8 mouse cellular contexts compared by ENCODE assay signal in genomic region chr5:114667228-114667856, GRCm38 (mm10). TPM values are rescaled to one million over a fixed set of nuclear protein-coding genes. Genes with fewer than 3 reads are reported as not detected.
DNase-seq lines count a peak whose midpoint lies in the region; ATAC-seq and TF ChIP-seq lines count a peak whose summit lies in the region.

No protein-coding gene starts in this region.

- DNase-seq in ES-E14 (ENCODE audit: low read depth, low spot score): peak; percentile 94
- peak; percentile 95 for DNase-seq in cerebellum, adult 11-12 months
- DNase-seq in heart, postnatal 4 days: peak; percentile 100
- DNase-seq in layer of hippocampus, adult 8-10 months (ENCODE audit: low spot score in 2 of 2): peak; percentile 94 to 99
- peak; percentile 93 for DNase-seq in ovary, adult 18-20 months (ENCODE audit: low spot score)
- DNase-seq in thymus, postnatal 0 days (ENCODE audit: low spot score): peak; percentile 99

- H3K27ac ChIP-seq in ES-E14 (ENCODE audit: insufficient read depth, low read depth, low read length, poor library complexity, severe bottlenecking): no peak overlapping the region
- no peak overlapping the region for H3K27ac ChIP-seq in forebrain, embryonic 16.5 days (ENCODE audit: low read length)
- H3K27ac ChIP-seq in lung, embryonic 15.5 days: peak overlapping the region; percentile 68

- in situ Hi-C loops in ES-E14 (cut with MboI; ENCODE audit: low sequenced_read_pairs in 2 of 2, unreplicated experiment in 2 of 2): no loop called here

- peak; percentile 88 for ATAC-seq in forebrain, embryonic 16.5 days
- ATAC-seq in lung, embryonic 15.5 days (ENCODE audit: borderline replicate concordance, extremely low read depth, low FRiP score, low TSS enrichment): peak; percentile 91

- H3K27me3 ChIP-seq in forebrain, embryonic 16.5 days (replicated peaks; ENCODE audit: control insufficient read depth, insufficient read depth, low read length): 0 out of 2 replicates have a peak, but pooled peaks cover 2% of the 10 kb centered on the region
- H3K27me3 ChIP-seq in lung, embryonic 15.5 days: no peaks in the 10 kb centered on the region

- no peak overlapping the region for H3K9ac ChIP-seq in ES-E14 (ENCODE audit: insufficient read depth, low read depth, low read length, poor library complexity, severe bottlenecking)
- H3K9ac ChIP-seq in forebrain, embryonic 16.5 days (replicated peaks; ENCODE audit: low read depth, low read length): 0 out of 2 replicates have a peak overlapping the region, but pooled peaks have one; percentile 32
- no peak overlapping the region for H3K9ac ChIP-seq in lung, embryonic 15.5 days

- WGBS in forebrain, embryonic 16.5 days: 3% methylated on average over 36 of the region's 36 CpGs
- WGBS in lung, embryonic 15.5 days: 3% methylated on average over 36 of the region's 36 CpGs

- no peaks in the 10 kb centered on the region for H3K9me3 ChIP-seq in ES-E14 (ENCODE audit: control insufficient read depth, insufficient read depth, low read depth, low read length)
- no peaks in the 10 kb centered on the region for H3K9me3 ChIP-seq in forebrain, embryonic 16.5 days (ENCODE audit: control insufficient read depth, low read length)
- H3K9me3 ChIP-seq in lung, embryonic 15.5 days: no peaks in the 10 kb centered on the region

- H3K4me2 ChIP-seq in forebrain, embryonic 16.5 days (ENCODE audit: low read length): peak overlapping the region; percentile 71
- peak overlapping the region; percentile 55 for H3K4me2 ChIP-seq in lung, embryonic 15.5 days

- peak overlapping the region; percentile 34 to 42; a peak in 3 of 4 replicates for H3K4me3 ChIP-seq in ES-E14 (ENCODE audit: insufficient read depth in 1 of 2, low read depth in 1 of 2, low read length in 2 of 2, poor library complexity in 1 of 2, severe bottlenecking in 1 of 2)
- peak overlapping the region; percentile 46 for H3K4me3 ChIP-seq in forebrain, embryonic 16.5 days (replicated peaks; ENCODE audit: low read length)
- H3K4me3 ChIP-seq in lung, embryonic 15.5 days: peak overlapping the region; percentile 33

- no peaks in the 10 kb centered on the region for H3K36me3 ChIP-seq in ES-E14 (ENCODE audit: control insufficient read depth, insufficient read depth, low read length, poor library complexity, severe bottlenecking)
- no peaks in the 10 kb centered on the region for H3K36me3 ChIP-seq in forebrain, embryonic 16.5 days (ENCODE audit: control insufficient read depth, insufficient read depth)
- H3K36me3 ChIP-seq in lung, embryonic 15.5 days: 0 out of 2 replicates have a peak, but pooled peaks cover 5% of the 10 kb centered on the region

- peaks cover 0 to 23% of the 10 kb centered on the region in 2 experiments; a peak in 2 of 4 replicates for H3K4me1 ChIP-seq in ES-E14 (ENCODE audit: control insufficient read depth in 2 of 2, insufficient read depth in 2 of 2, low read length in 2 of 2, poor library complexity in 1 of 2)
- peaks cover 4% of the 10 kb centered on the region for H3K4me1 ChIP-seq in forebrain, embryonic 16.5 days (replicated peaks; ENCODE audit: control insufficient read depth, insufficient read depth, low read length)
- peaks cover 15% of the 10 kb centered on the region for H3K4me1 ChIP-seq in lung, embryonic 15.5 days

TF ChIP-seq in ES-E14, 5 proteins besides CTCF, POLR2A, EP300 and RAD21:
- TF ChIP-seq ZNF384 (IDR thresholded peaks at IDR 0.05; ENCODE audit: low read depth, low read length): peak; percentile 41; the same call in 1 of the 2 replicates
- TF ChIP-seq CHD2 (IDR thresholded peaks at IDR 0.05; ENCODE audit: low read depth, low read length): no peak
- TF ChIP-seq MAFK (IDR thresholded peaks at IDR 0.05; ENCODE audit: insufficient read depth, low read depth, low read length): no peak
- TF ChIP-seq ZC3H11A (IDR thresholded peaks at IDR 0.05; ENCODE audit: borderline replicate concordance, low read depth, low read length): peak; percentile 54; the same call in 1 of the 2 replicates
- TF ChIP-seq HCFC1 (IDR thresholded peaks at IDR 0.05; ENCODE audit: borderline replicate concordance, insufficient read depth, low read length): peak; percentile 66

RNA-seq across cellular contexts. Expression of gene Trpv4, which starts 9.1 kb away (rescaled TPM):
- 1.4 and 3.5 TPM in 2 replicates for total RNA-seq in ES-E14 (2012; rRNA removed)
- 0.75 and 1.2 TPM in 2 replicates for polyA plus RNA-seq in forebrain, embryonic 16.5 days (2015; fragmentation: Nextera tagmentation; extraction: Ambion mirVana)
- 1 to 10 TPM; 2.8 to 3.1 TPM for total RNA-seq in heart, postnatal 4 days (2021)
- 1 to 10 TPM; 1.6 to 2.5 (median 1.9) TPM for total RNA-seq in layer of hippocampus, adult 8-10 months (2022)
- polyA plus RNA-seq in lung, embryonic 15.5 days (2015; fragmentation: Nextera tagmentation; extraction: Ambion mirVana): 2.0 and 2.2 TPM in 2 replicates
- 1.1 TPM in 2 replicates for polyA plus RNA-seq in thymus, postnatal 0 days (2015; fragmentation: Nextera tagmentation; extraction: Ambion mirVana)

RNA-seq across cellular contexts. Expression of gene Gltp, which starts 23.4 kb away (rescaled TPM):
- 15.6 and 17.2 TPM in 2 replicates for total RNA-seq in ES-E14 (2012; rRNA removed)
- 30.8 and 32.9 TPM in 2 replicates for polyA plus RNA-seq in forebrain, embryonic 16.5 days (2015; fragmentation: Nextera tagmentation; extraction: Ambion mirVana)
- 10 to 100 TPM; 24.4 to 26.8 TPM for total RNA-seq in heart, postnatal 4 days (2021)
- 10 to 100 TPM; 26.3 to 46.1 (median 33.8) TPM for total RNA-seq in layer of hippocampus, adult 8-10 months (2022)
- 95.4 and 106 TPM in 2 replicates for polyA plus RNA-seq in lung, embryonic 15.5 days (2015; fragmentation: Nextera tagmentation; extraction: Ambion mirVana)
- polyA plus RNA-seq in thymus, postnatal 0 days (2015; fragmentation: Nextera tagmentation; extraction: Ambion mirVana): 134 and 147 TPM in 2 replicates

RNA-seq across cellular contexts. Expression of gene Tchp, which starts 40.2 kb away (rescaled TPM):
- 20.6 and 33.8 TPM in 2 replicates for total RNA-seq in ES-E14 (2012; rRNA removed)
- polyA plus RNA-seq in forebrain, embryonic 16.5 days (2015; fragmentation: Nextera tagmentation; extraction: Ambion mirVana): 12.7 and 16.0 TPM in 2 replicates
- total RNA-seq in heart, postnatal 4 days (2021): 1 to 10 TPM; 5.3 to 6.8 TPM
- 10 to 100 TPM; 15.9 to 19.7 (median 17.2) TPM for total RNA-seq in layer of hippocampus, adult 8-10 months (2022)
- polyA plus RNA-seq in lung, embryonic 15.5 days (2015; fragmentation: Nextera tagmentation; extraction: Ambion mirVana): 12.3 and 12.8 TPM in 2 replicates
- 9.8 and 10.8 TPM in 2 replicates for polyA plus RNA-seq in thymus, postnatal 0 days (2015; fragmentation: Nextera tagmentation; extraction: Ambion mirVana)
